Mouse (Mus musculus) ES-Bruce4 (cell line): ENCODE data around the gene Sephs1.

Experiments used
- CTCF ChIP-seq: IDR thresholded peaks from one replicate; pipeline ENCODE4 v1.8.1; 2011; ENCODE audit warnings: low read depth, low read length
- POLR2A ChIP-seq: IDR thresholded peaks from one replicate; pipeline ENCODE4 v1.8.1; 2011; ENCODE audit warnings: low read length; ENCODE audit not compliant: insufficient read depth

DNA sequence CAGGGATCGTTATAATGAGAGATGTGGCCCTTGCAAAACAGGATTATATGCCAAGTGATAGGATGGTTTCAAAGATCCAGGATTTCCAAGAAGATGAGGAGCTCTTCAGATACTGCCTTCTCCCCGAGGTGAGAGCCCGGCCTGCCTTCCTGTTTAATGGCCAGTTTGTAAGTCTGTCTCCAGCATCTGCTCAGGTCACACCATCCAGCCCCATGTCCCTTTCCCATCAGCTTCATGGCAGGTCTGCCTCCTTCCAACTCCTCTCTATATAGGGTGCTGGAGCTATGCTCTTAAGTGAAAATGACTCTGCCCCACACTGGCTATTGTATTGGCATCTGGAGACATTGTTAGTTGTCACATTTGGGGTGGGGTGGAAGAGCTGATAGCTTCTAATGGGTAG, 46.0 kb downstream of the Sephs1 start:
- no peak for TF ChIP-seq CTCF
- no peak for TF ChIP-seq POLR2A
